Mouse (Mus musculus) spleen, postnatal 36 days (tissue): ENCODE measurements around the gene Psme3.

ENCODE experiments used
- DNase-seq, 2 experiments: peaks; one replicate each; pipeline ENCODE4 v3.0.0; 2022; ENCODE audit warnings: low spot score in 2 of 2, mixed read lengths in 1 of 2

Psme3 gene

DNA sequence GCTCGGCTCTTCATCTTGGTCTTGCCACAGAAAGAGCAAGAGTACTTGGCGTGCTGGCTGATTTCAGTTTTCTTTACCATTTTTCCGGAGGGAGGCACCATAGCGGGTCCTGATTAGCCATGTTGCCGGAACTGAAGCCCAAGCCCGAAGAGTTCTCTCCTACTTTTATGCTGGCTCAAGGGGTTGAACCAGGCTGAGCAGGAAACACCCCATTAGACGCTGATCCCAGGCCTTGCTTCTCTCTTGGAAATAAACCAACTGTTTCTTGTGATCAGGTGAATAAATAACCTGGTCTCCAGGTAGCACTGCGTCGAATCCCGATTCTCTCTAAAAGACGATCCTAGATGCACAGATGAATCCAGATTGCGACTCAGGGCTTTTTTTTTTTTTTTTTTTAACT, 37.4 kb downstream of the Psme3 start:
- no peak for DNase-seq

GRCm38 (mm10) chr11:101354438-101355010, 38.5 kb downstream of the Psme3 start:
- no peak for DNase-seq

DNA sequence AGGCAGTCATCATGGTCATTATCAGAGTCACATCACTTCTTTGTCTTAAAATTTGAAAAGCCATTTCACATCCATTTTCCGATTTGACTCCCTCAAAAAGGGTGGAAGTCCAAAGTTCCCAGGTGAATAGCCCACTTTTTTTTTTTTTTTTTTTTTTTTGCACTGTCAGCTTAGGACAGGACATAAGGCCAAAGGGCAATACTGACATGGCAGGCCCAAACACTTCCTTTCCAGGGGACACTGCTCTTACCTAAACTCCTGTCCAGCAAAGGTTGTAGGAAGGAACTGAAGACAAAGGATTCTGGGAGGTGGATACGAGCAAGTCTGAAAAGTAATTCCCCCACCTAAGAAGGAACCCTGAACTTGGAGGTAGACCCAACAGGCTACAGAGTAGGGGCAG, 39.9 kb downstream of the Psme3 start:
- DNase-seq, result no peak

GRCm38 (mm10) chr11:101357505-101358182, 41.6 kb downstream of the Psme3 start:
- DNase-seq, result no peak

DNA sequence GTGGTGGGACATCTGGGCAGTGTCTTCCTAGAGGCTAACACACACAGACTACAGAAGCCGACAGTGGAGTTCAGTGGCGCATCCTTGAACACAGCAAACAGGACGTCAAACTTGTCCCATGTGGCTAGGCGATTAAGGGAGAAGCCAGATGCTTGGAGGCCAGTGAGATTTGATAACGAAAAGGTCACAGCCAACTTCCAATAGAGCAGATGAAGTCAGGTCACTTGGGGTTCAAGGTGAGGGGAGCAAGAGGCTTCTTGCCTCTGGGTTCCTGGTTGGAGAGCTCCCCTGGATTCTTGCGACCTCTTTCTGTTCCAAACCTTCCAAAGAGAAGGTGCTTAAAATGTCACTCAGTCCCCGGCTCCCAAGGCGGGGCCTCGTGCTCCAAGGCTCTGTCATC, 43.8 kb downstream of the Psme3 start:
- no peak for DNase-seq

DNA sequence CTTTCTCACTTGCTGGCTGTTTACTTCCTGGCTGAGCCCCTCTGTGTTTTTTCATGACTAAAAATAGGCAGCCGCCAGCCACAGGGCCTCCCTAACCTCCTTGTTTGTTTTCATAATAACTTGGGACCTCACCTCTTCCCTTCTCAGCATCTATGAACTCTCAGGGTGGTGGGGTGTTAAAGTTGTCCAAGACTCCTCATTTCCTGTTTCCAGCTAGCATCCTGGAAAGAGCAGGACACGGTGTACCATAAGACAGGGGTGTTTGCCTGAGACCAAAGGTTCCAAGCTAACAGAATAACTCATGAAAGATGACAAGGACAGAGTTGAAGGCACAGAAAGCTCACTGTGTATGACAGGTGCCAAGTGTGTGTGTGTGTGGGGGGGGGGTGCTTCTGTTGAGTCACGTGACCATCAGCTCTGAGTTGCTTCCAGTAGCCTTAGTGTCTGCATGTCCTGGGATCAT, 44.7 kb downstream of the Psme3 start:
- no peak for DNase-seq

DNA sequence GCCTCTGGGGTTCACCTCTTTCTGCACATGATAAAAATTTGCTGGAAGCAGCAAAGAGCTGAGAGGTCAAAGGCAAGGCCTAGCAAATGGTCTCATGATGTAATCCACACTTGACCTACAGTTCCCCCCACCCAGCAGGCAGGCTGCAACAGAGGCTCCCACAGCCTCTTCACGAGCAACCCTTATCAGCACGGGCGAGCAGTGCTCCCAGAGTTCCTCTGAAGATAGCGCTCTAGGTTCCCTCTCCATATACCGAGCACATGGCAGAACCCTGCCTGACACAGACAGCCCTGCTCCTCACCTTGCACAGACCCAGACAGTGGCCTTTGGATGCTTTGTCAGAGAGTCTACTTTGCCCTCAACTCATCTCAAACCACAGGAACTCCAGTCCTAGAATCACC, 48.5 kb downstream of the Psme3 start:
- no peak for DNase-seq

GRCm38 (mm10) chr11:101367326-101367935, 51.4 kb downstream of the Psme3 start, which contains the start of gene G6pc:
Gene G6pc, plus strand, starts transcription at chr11:101367561.
- DNase-seq, result no peak

GRCm38 (mm10) chr11:101370141-101370540, 54.1 kb downstream of the Psme3 start:
- no peak for DNase-seq
